Mouse (Mus musculus): ENCODE measurements at regions not wholly inside any gene's neighbourhood (a gene's known extent, or its start where the extent isn't known, plus 50 kb on each side); places are given as distances from the start of the nearest gene placed in this dataset.

GRCm38 (mm10) chr10:116726031-116726430 lies 144.7 kb upstream of the Cnot2 start:
- Histone ChIP-seq H3K4me3 (no peak overlapping the region), H3K36me3 (ENCODE audit: poor library complexity, severe bottlenecking) (no peaks in the 10 kb centered on the region), H3K4me1 (peaks cover 5% of the 10 kb centered on the region; the same call in 1 of the 2 replicates), H3K27me3 (no peaks in the 10 kb centered on the region), H3K9ac (no peak overlapping the region), H3K4me2 (no peak overlapping the region), H3K27ac (no peak overlapping the region), H3K9me3 (replicated peaks) (no peaks in the 10 kb centered on the region)
- no peak for ATAC-seq
- WGBS, result 91% methylated on average over 5 of the region's 5 CpGs

- H3K27ac ChIP-seq, result no peak overlapping the region
- H3K9me3 ChIP-seq (replicated peaks), result no peaks in the 10 kb centered on the region
- H3K27me3 ChIP-seq, result no peaks in the 10 kb centered on the region
- no peaks in the 10 kb centered on the region for H3K36me3 ChIP-seq (ENCODE audit: poor library complexity, severe bottlenecking)
- no peak overlapping the region for H3K4me3 ChIP-seq
- no peaks in the 10 kb centered on the region for H3K4me1 ChIP-seq
- 95% methylated on average over 9 of the region's 9 CpGs for WGBS
- no peak overlapping the region for H3K4me2 ChIP-seq
- ATAC-seq, result no peak
- no peak overlapping the region for H3K9ac ChIP-seq
Measured at GRCm38 (mm10) chr10:116721986-116722385, 140.7 kb upstream of the Cnot2 start.

GRCm38 (mm10) chr10:116719616-116720015 lies 138.3 kb upstream of the Cnot2 start:
- WGBS, result 91% methylated on average over 5 of the region's 5 CpGs
- no peak overlapping the region for H3K27ac ChIP-seq

GRCm38 (mm10) chr10:116717961-116718360 lies 136.7 kb upstream of the Cnot2 start:
- peak; percentile 39; the same call in 1 of the 2 replicates for ATAC-seq
- Histone ChIP-seq H3K4me3 (no peak overlapping the region), H3K9me3 (replicated peaks) (no peaks in the 10 kb centered on the region), H3K4me1 (no peaks in the 10 kb centered on the region), H3K36me3 (ENCODE audit: poor library complexity, severe bottlenecking) (no peaks in the 10 kb centered on the region), H3K9ac (no peak overlapping the region), H3K4me2 (no peak overlapping the region), H3K27ac (no peak overlapping the region), H3K27me3 (no peaks in the 10 kb centered on the region)
- WGBS, result 67% methylated on average over 10 of the region's 10 CpGs

More at GRCm38 (mm10) chr10:116719616-116720015, 138.3 kb upstream of the Cnot2 start:
- H3K4me3 ChIP-seq, result no peak overlapping the region
- no peak overlapping the region for H3K9ac ChIP-seq
- no peak overlapping the region for H3K4me2 ChIP-seq
- no peaks in the 10 kb centered on the region for H3K9me3 ChIP-seq (replicated peaks)
- no peaks in the 10 kb centered on the region for H3K27me3 ChIP-seq
- ATAC-seq, result no peak
- H3K4me1 ChIP-seq, result no peaks in the 10 kb centered on the region
- no peaks in the 10 kb centered on the region for H3K36me3 ChIP-seq (ENCODE audit: poor library complexity, severe bottlenecking)

DNA sequence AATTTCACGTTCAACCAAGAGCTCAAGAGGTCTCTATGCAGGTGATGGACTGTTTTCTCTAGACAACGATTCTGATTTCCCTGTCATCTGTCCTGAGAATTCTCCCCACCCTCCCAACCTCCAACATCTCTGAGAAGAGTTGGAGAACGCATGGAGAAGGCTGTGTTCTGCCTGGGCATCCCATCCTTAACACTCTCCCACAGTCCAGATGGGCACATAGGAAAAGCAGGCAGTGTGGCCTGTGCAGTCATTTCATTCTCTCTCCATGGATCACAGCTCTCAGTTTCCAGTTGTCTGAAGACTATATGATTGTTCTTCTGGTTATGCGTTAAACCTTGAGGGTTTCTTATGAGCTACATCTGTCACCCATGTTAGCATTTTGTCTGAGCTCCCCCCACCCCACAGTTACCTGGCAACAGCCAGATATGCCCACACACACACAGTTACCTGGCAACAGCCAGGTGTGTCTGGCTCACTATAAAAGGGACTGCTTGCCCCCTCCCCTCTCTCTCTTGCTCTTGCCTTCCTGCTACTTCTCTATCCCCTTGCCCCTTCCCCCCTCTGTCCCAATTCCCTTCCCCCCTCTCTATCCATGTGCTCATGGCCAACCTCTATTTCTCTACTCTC lies 135.8 kb upstream of the Cnot2 start:
- H3K36me3 ChIP-seq (ENCODE audit: poor library complexity, severe bottlenecking), result no peaks in the 10 kb centered on the region
- no peaks in the 10 kb centered on the region for H3K4me1 ChIP-seq
- no peaks in the 10 kb centered on the region for H3K9me3 ChIP-seq (replicated peaks)
- H3K4me3 ChIP-seq, result no peak overlapping the region
- no peak overlapping the region for H3K4me2 ChIP-seq
- WGBS, result 91% methylated on average over 4 of the region's 4 CpGs
- no peak overlapping the region for H3K9ac ChIP-seq
- ATAC-seq, result peak; percentile 36; the same call in 1 of the 2 replicates
- no peak overlapping the region for H3K27ac ChIP-seq
- H3K27me3 ChIP-seq, result no peaks in the 10 kb centered on the region

DNA sequence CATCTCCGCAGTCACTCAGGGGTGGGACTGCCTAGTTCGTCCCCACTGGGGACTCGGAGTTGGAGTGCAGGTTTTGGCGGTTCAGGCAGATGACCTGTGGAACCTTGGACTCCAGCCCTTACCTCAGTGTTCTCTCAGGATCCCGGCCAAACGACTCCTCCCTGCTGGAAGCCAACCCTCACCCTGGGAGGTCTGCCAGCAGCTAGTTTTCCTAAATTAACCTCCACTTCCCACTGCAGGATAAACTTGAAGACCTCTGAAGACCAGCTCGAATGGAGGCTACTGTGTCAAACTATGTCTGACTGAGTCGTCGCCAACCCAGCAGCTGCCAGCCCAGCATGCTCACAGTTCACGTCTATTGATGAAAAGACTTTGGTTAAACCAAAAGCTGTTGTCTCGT lies 132.1 kb upstream of the Cnot2 start:
- no peak for ATAC-seq
- H3K9me3 ChIP-seq (replicated peaks), result no peaks in the 10 kb centered on the region
- H3K9ac ChIP-seq, result no peak overlapping the region
- no peak overlapping the region for H3K4me2 ChIP-seq
- WGBS, result 65% methylated on average over 11 of the region's 11 CpGs
- H3K27me3 ChIP-seq, result no peaks in the 10 kb centered on the region
- H3K36me3 ChIP-seq (ENCODE audit: poor library complexity, severe bottlenecking), result no peaks in the 10 kb centered on the region
- H3K27ac ChIP-seq, result no peak overlapping the region
- H3K4me3 ChIP-seq, result no peak overlapping the region
- no peaks in the 10 kb centered on the region for H3K4me1 ChIP-seq

GRCm38 (mm10) chr10:116707025-116707424 lies 125.7 kb upstream of the Cnot2 start:
- 88% methylated on average over 6 of the region's 6 CpGs for WGBS
- Histone ChIP-seq H3K4me2 (no peak overlapping the region), H3K36me3 (ENCODE audit: poor library complexity, severe bottlenecking) (no peaks in the 10 kb centered on the region), H3K4me3 (no peak overlapping the region), H3K27ac (no peak overlapping the region), H3K9me3 (replicated peaks) (no peaks in the 10 kb centered on the region), H3K27me3 (no peaks in the 10 kb centered on the region), H3K9ac (no peak overlapping the region), H3K4me1 (no peaks in the 10 kb centered on the region)
- ATAC-seq, result no peak

- peaks cover 8% of the 10 kb centered on the region for H3K4me1 ChIP-seq
- H3K36me3 ChIP-seq (ENCODE audit: poor library complexity, severe bottlenecking), result no peaks in the 10 kb centered on the region
- no peak overlapping the region for H3K9ac ChIP-seq
- H3K27ac ChIP-seq, result no peak overlapping the region
- WGBS, result 85% methylated on average over 5 of the region's 5 CpGs
- H3K9me3 ChIP-seq (replicated peaks), result no peaks in the 10 kb centered on the region
- H3K4me3 ChIP-seq, result no peak overlapping the region
- ATAC-seq, result no peak
- H3K27me3 ChIP-seq, result no peaks in the 10 kb centered on the region
- no peak overlapping the region for H3K4me2 ChIP-seq
Measured at GRCm38 (mm10) chr10:116701281-116701680, 120.0 kb upstream of the Cnot2 start.

GRCm38 (mm10) chr10:116699711-116700110 lies 118.4 kb upstream of the Cnot2 start:
- Histone ChIP-seq H3K27me3 (no peaks in the 10 kb centered on the region), H3K9me3 (replicated peaks) (no peaks in the 10 kb centered on the region), H3K4me1 (peaks cover 8% of the 10 kb centered on the region), H3K36me3 (ENCODE audit: poor library complexity, severe bottlenecking) (no peaks in the 10 kb centered on the region), H3K4me2 (no peak overlapping the region), H3K4me3 (no peak overlapping the region), H3K27ac (no peak overlapping the region), H3K9ac (no peak overlapping the region)
- no peak; the same call in 1 of the 2 replicates for ATAC-seq
- WGBS, result 32% methylated on average over 8 of the region's 8 CpGs

DNA sequence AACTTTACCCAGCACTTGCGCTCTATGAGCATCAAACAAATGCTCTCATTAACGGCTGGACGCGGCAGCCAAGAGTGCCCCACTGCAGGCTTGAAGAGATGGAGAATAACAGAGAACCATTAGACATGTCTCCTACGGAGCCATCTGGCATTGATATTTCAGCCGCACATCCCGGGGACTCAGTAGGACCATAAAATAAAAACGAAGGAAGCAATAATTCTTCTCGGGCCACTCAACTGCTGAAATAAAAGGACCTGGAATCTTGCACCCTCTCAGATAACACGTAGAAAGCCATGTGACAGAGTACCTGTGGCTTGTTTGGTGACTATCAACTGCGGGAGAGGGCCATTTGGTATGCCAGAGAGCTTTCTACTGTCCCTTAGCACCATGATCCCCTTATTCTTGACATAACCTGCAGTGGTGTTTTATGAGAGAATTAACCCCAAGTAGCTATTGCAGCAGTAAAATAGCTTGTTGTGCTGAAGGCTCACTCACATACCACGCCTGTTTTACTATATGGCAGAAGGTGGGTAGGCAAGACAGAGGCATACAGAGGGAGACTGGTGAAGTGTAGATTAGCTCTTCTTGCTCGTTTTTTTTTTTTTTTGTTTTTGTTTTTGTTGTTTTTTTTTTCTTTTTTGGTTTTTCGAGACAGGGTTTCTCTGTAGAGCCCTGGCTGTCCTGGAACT lies 116.5 kb upstream of the Cnot2 start:
- no peaks in the 10 kb centered on the region for H3K36me3 ChIP-seq (ENCODE audit: poor library complexity, severe bottlenecking)
- H3K9ac ChIP-seq, result no peak overlapping the region
- H3K27ac ChIP-seq, result no peak overlapping the region
- H3K27me3 ChIP-seq, result no peaks in the 10 kb centered on the region
- peaks cover 8% of the 10 kb centered on the region for H3K4me1 ChIP-seq
- no peak overlapping the region for H3K4me2 ChIP-seq
- WGBS, result 81% methylated on average over 14 of the region's 14 CpGs
- no peak for ATAC-seq
- H3K9me3 ChIP-seq (replicated peaks), result no peaks in the 10 kb centered on the region
- H3K4me3 ChIP-seq, result no peak overlapping the region

DNA sequence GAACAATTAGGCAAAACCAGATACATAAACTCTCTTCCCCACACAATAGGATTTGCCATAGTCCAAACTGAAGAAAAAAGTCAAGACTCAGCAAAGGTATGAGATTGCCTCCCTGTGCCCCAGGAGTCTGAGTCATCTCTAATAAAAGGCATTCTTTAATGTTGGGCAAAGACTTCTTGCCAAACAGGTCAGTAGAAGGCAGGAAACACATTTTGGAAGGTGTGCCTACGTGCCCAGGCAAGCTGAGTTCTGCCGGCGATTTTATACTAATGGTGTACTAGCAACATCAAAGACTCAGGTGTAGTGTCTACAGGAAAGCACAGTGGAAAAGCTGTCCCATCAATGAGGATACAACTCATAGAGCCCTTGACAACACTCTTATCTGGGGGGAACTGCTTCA lies 112.5 kb upstream of the Cnot2 start:
- ATAC-seq, result no peak
- Histone ChIP-seq H3K9me3 (replicated peaks) (no peaks in the 10 kb centered on the region), H3K9ac (no peak overlapping the region), H3K27ac (no peak overlapping the region), H3K4me1 (no peaks in the 10 kb centered on the region), H3K4me2 (no peak overlapping the region), H3K4me3 (no peak overlapping the region), H3K36me3 (ENCODE audit: poor library complexity, severe bottlenecking) (no peaks in the 10 kb centered on the region), H3K27me3 (no peaks in the 10 kb centered on the region)
- WGBS, result 94% methylated on average over 3 of the region's 3 CpGs

GRCm38 (mm10) chr10:116686741-116687140 lies 105.4 kb upstream of the Cnot2 start:
- Histone ChIP-seq H3K4me1 (no peaks in the 10 kb centered on the region), H3K36me3 (ENCODE audit: poor library complexity, severe bottlenecking) (no peaks in the 10 kb centered on the region), H3K4me3 (no peak overlapping the region), H3K9me3 (replicated peaks) (no peaks in the 10 kb centered on the region), H3K27ac (no peak overlapping the region), H3K27me3 (no peaks in the 10 kb centered on the region), H3K4me2 (no peak overlapping the region), H3K9ac (no peak overlapping the region)
- 94% methylated on average over 11 of the region's 11 CpGs for WGBS
- no peak for ATAC-seq

GRCm38 (mm10) chr10:116683374-116683773 lies 102.1 kb upstream of the Cnot2 start:
- no peaks in the 10 kb centered on the region for H3K36me3 ChIP-seq (ENCODE audit: poor library complexity, severe bottlenecking)
- H3K4me3 ChIP-seq, result no peak overlapping the region
- no peaks in the 10 kb centered on the region for H3K4me1 ChIP-seq
- no peaks in the 10 kb centered on the region for H3K9me3 ChIP-seq (replicated peaks)
- H3K27me3 ChIP-seq, result no peaks in the 10 kb centered on the region
- no peak overlapping the region for H3K9ac ChIP-seq
- no peak for ATAC-seq
- WGBS, result 93% methylated on average over 9 of the region's 9 CpGs
- H3K4me2 ChIP-seq, result no peak overlapping the region
- no peak overlapping the region for H3K27ac ChIP-seq

Measured in forebrain, embryonic 13.5 days (tissue).